Mouse (Mus musculus) hindbrain, embryonic 15.5 days (tissue): ENCODE measurements around the gene Slc25a26. TPM values are rescaled to one million over a fixed set of nuclear protein-coding genes. Genes with fewer than 3 reads are reported as not detected.

Source experiments
- ATAC-seq: fragments of 200-750 bp; cut with Nextera tagmentation; 2 replicates; pipeline ENCODE4 v1.8.0; 2017; ENCODE audit warnings: low read depth, moderate number of reproducible peaks, moderate TSS enrichment; ENCODE audit not compliant: low FRiP score
- H3K27ac ChIP-seq: fragments of 300-500 bp; sonication (generic); replicated peaks from 2 replicates; pipeline ENCODE4 v1.5.1; 2015; ENCODE audit warnings: mild to moderate bottlenecking, inconsistent platforms
- H3K27me3 ChIP-seq: fragments of 300-500 bp; sonication (generic); 2 replicates; pipeline ENCODE4 v1.6.1; 2015; ENCODE audit warnings: control low read depth, inconsistent platforms
- H3K36me3 ChIP-seq: fragments of 300-500 bp; sonication (generic); 2 replicates; pipeline ENCODE4 v1.6.1; 2015; ENCODE audit warnings: control low read depth, inconsistent platforms
- H3K4me1 ChIP-seq: fragments of 300-500 bp; sonication (generic); replicated peaks from 2 replicates; pipeline ENCODE4 v1.6.1; 2015; ENCODE audit warnings: control low read depth, inconsistent platforms
- H3K4me2 ChIP-seq: fragments of 300-500 bp; sonication (generic); 2 replicates; pipeline ENCODE4 v1.6.1; 2015; ENCODE audit warnings: moderate library complexity, mild to moderate bottlenecking, inconsistent platforms
- H3K4me3 ChIP-seq: fragments of 300-500 bp; sonication (generic); 2 replicates; pipeline ENCODE4 v1.5.1; 2015; ENCODE audit warnings: mild to moderate bottlenecking, inconsistent platforms
- H3K9ac ChIP-seq: fragments of 300-500 bp; sonication (generic); 2 replicates; pipeline ENCODE4 v1.6.1; 2015; ENCODE audit warnings: inconsistent platforms
- H3K9me3 ChIP-seq: fragments of 300-500 bp; sonication (generic); 2 replicates; pipeline ENCODE4 v1.6.1; 2016; ENCODE audit warnings: control low read depth, inconsistent platforms
- WGBS: fragments of 180-500 bp; shearing (Covaris S2); methylation state at CpG from one replicate; pipeline ENCODE4 v1.1.7; 2015; 5-methylcytosine and 5-hydroxymethylcytosine counted together
- polyA plus RNA-seq: library from polyadenylated mRNA; unstranded; fragments of >200 nt; fragmentation: Nextera tagmentation; extraction: Ambion mirVana; gene quantifications from 2 replicates; pipeline ENCODE4 v1.2.1, GENCODE M21; 2015

Slc25a26 gene
- polyA plus RNA-seq, 1 experiment from 2014 or later: 10.1 TPM

DNA sequence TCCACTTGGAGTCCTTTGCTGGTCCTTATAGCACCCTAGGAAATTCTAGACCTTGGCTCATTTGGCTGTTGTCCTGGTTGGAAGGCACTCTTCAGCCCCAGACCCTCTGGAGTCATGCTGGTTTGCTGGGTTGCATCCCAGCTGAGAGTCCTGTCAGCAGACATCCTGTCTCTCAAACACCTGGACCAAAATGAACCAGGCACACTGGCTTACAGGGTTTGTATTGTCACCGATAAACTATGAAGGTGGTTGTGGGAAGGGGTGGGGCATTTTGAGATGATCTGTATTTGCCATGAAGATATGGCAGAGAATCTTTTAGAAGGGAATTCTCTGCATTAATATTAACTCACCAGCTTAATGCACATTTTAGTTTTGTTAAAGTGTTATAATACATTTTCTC is 60.8 kb downstream of the Slc25a26 start:
- H3K9ac ChIP-seq: no peak overlapping the region
- H3K9me3 ChIP-seq: no peaks in the 10 kb centered on the region
- no peak for ATAC-seq
- no peaks in the 10 kb centered on the region for H3K27me3 ChIP-seq
- H3K4me1 ChIP-seq: no peaks in the 10 kb centered on the region
- no peak overlapping the region for H3K4me2 ChIP-seq
- no peaks in the 10 kb centered on the region for H3K36me3 ChIP-seq
- WGBS: 92% methylated on average over 1 of the region's 1 CpGs
- H3K4me3 ChIP-seq: no peak overlapping the region
- H3K27ac ChIP-seq: no peak overlapping the region

- Histone ChIP-seq H3K4me1 (no peaks in the 10 kb centered on the region), H3K4me2 (no peak overlapping the region), H3K4me3 (no peak overlapping the region), H3K27ac (no peak overlapping the region), H3K9me3 (no peaks in the 10 kb centered on the region), H3K27me3 (no peaks in the 10 kb centered on the region), H3K9ac (no peak overlapping the region), H3K36me3 (no peaks in the 10 kb centered on the region)
- 68% methylated on average over 1 of the region's 1 CpGs for WGBS
- no peak for ATAC-seq
These were observed 61.2 kb downstream of the Slc25a26 start for GRCm38 (mm10) chr6:94561346-94561745.

GRCm38 (mm10) chr6:94563203-94563940 is 63.2 kb downstream of the Slc25a26 start:
- 67% methylated on average over 8 of the region's 8 CpGs for WGBS
- Histone ChIP-seq H3K4me2 (no peak overlapping the region), H3K27me3 (no peaks in the 10 kb centered on the region), H3K4me3 (no peak overlapping the region), H3K9ac (no peak overlapping the region), H3K36me3 (no peaks in the 10 kb centered on the region), H3K27ac (no peak overlapping the region), H3K4me1 (no peaks in the 10 kb centered on the region), H3K9me3 (no peaks in the 10 kb centered on the region)
- no peak for ATAC-seq

GRCm38 (mm10) chr6:94565766-94566165 is 65.6 kb downstream of the Slc25a26 start:
- WGBS: 94% methylated on average over 2 of the region's 2 CpGs
- no peak for ATAC-seq
- no peak overlapping the region for H3K27ac ChIP-seq

DNA sequence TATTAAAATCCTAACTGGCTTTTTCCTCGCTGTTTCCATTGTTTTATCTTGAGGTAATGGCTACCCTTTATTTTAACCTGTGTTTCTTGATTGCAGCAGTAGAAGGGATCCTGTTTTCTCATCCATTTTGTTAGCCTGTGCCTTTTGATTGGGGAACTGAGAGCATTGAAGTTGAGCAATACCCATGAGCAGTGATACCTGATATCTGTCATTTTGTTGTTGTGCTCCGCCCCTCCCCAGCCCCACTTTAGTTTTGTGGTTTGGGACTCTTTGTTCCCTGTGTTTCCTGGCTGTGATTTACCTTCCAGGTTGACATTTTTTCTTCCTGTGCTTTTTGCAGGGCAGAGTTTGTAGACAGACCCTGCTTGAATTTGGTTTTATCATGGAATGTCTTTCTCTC is 67.9 kb downstream of the Slc25a26 start:
- Histone ChIP-seq H3K9ac (no peak overlapping the region), H3K36me3 (no peaks in the 10 kb centered on the region), H3K4me3 (no peak overlapping the region), H3K4me2 (no peak overlapping the region), H3K4me1 (no peaks in the 10 kb centered on the region), H3K27me3 (no peaks in the 10 kb centered on the region), H3K27ac (no peak overlapping the region), H3K9me3 (no peaks in the 10 kb centered on the region)
- 91% methylated on average over 2 of the region's 2 CpGs for WGBS
- no peak for ATAC-seq

More at GRCm38 (mm10) chr6:94565766-94566165, 65.6 kb downstream of the Slc25a26 start:
- H3K27me3 ChIP-seq: no peaks in the 10 kb centered on the region
- no peaks in the 10 kb centered on the region for H3K36me3 ChIP-seq
- H3K4me1 ChIP-seq: no peaks in the 10 kb centered on the region
- no peaks in the 10 kb centered on the region for H3K9me3 ChIP-seq
- no peak overlapping the region for H3K9ac ChIP-seq
- no peak overlapping the region for H3K4me3 ChIP-seq
- H3K4me2 ChIP-seq: no peak overlapping the region

- 0 out of 2 replicates have a peak, but pooled peaks have one; percentile 68 for ATAC-seq
- Histone ChIP-seq H3K27me3 (no peaks in the 10 kb centered on the region), H3K36me3 (no peaks in the 10 kb centered on the region), H3K9me3 (no peaks in the 10 kb centered on the region), H3K4me1 (peaks cover 23% of the 10 kb centered on the region), H3K27ac (peak overlapping the region; percentile 69), H3K4me3 (no peak overlapping the region), H3K9ac (no peak overlapping the region), H3K4me2 (peak overlapping the region; percentile 7; the same call in 1 of the 2 replicates)
- 20% methylated on average over 9 of the region's 9 CpGs for WGBS
These were observed 75.5 kb downstream of the Slc25a26 start for GRCm38 (mm10) chr6:94575526-94576166.

DNA sequence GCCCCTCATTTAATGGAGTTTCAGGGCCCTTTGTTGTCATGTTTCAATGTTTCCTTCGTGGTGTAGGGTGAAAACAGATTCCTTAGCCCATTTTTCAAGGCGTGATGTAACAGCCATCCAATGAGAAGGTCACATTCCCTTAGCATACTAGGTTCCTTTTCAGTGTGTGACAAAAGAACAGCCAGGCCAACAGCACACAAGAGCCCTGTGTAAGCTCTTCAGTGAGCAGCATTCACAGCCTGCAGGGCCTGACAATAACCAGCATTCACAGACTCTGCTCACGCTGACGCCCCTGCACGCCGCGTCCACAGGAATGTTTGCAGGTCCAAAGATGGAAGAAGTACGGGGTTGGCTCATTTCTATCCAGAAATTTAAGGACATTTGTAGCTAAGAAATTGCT is 77.9 kb downstream of the Slc25a26 start:
- no peaks in the 10 kb centered on the region for H3K27me3 ChIP-seq
- no peaks in the 10 kb centered on the region for H3K9me3 ChIP-seq
- H3K4me3 ChIP-seq: no peak overlapping the region
- peaks cover 23% of the 10 kb centered on the region for H3K4me1 ChIP-seq
- peak; percentile 75 for ATAC-seq
- no peak overlapping the region for H3K4me2 ChIP-seq
- H3K36me3 ChIP-seq: no peaks in the 10 kb centered on the region
- peak overlapping the region; percentile 59; the same call in 1 of the 2 replicates for H3K27ac ChIP-seq
- no peak overlapping the region for H3K9ac ChIP-seq
- 24% methylated on average over 8 of the region's 8 CpGs for WGBS

DNA sequence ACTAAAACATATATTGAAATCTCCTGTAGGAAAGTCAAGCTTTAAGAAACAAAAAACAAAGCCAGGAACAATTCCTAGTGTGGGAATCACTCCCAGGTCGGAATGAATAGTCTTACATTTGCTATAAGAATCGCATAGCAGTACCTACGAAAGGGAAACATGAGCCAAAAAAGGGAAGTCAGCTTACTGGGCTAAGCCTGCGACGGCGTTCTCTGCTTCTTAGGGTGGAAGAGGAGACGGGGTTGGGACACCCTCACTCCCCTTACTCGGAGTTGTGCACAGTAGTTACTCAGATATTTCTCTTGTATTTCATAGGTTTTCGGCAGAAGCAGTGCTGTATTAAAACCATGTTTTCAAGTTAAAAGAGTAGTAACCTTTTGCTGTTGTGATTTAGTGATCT is 81.9 kb downstream of the Slc25a26 start:
- peaks cover 6% of the 10 kb centered on the region; the same call in 1 of the 2 replicates for H3K4me1 ChIP-seq
- no peaks in the 10 kb centered on the region for H3K9me3 ChIP-seq
- no peak overlapping the region for H3K4me2 ChIP-seq
- WGBS: 90% methylated on average over 9 of the region's 9 CpGs
- H3K9ac ChIP-seq: no peak overlapping the region
- no peak overlapping the region for H3K4me3 ChIP-seq
- H3K36me3 ChIP-seq: no peaks in the 10 kb centered on the region
- ATAC-seq: no peak
- no peak overlapping the region for H3K27ac ChIP-seq
- H3K27me3 ChIP-seq: no peaks in the 10 kb centered on the region

- H3K4me1 ChIP-seq: no peaks in the 10 kb centered on the region
- H3K9me3 ChIP-seq: no peaks in the 10 kb centered on the region
- H3K36me3 ChIP-seq: no peaks in the 10 kb centered on the region
- H3K27ac ChIP-seq: no peak overlapping the region
- no peak overlapping the region for H3K9ac ChIP-seq
- H3K27me3 ChIP-seq: no peaks in the 10 kb centered on the region
- no peak overlapping the region for H3K4me2 ChIP-seq
- H3K4me3 ChIP-seq: no peak overlapping the region
- no peak for ATAC-seq
- 94% methylated on average over 9 of the region's 9 CpGs for whole genome bisulfite sequencing
These were observed 84.1 kb downstream of the Slc25a26 start for GRCm38 (mm10) chr6:94584147-94584695.

- ATAC-seq: no peak
- 87% methylated on average over 4 of the region's 4 CpGs for WGBS
- Histone ChIP-seq H3K36me3 (no peaks in the 10 kb centered on the region), H3K4me1 (no peaks in the 10 kb centered on the region), H3K27me3 (no peaks in the 10 kb centered on the region), H3K27ac (no peak overlapping the region), H3K9ac (no peak overlapping the region), H3K9me3 (no peaks in the 10 kb centered on the region), H3K4me2 (no peak overlapping the region), H3K4me3 (no peak overlapping the region)
These were observed 84.8 kb downstream of the Slc25a26 start for GRCm38 (mm10) chr6:94584976-94585375.

GRCm38 (mm10) chr6:94588365-94588764 is 88.2 kb downstream of the Slc25a26 start:
- H3K36me3 ChIP-seq: no peaks in the 10 kb centered on the region
- no peak for ATAC-seq
- no peaks in the 10 kb centered on the region for H3K27me3 ChIP-seq
- no peaks in the 10 kb centered on the region for H3K9me3 ChIP-seq
- 87% methylated on average over 4 of the region's 4 CpGs for WGBS
- no peak overlapping the region for H3K27ac ChIP-seq
- no peak overlapping the region for H3K9ac ChIP-seq
- peaks cover 10% of the 10 kb centered on the region for H3K4me1 ChIP-seq
- no peak overlapping the region for H3K4me3 ChIP-seq
- no peak overlapping the region for H3K4me2 ChIP-seq

DNA sequence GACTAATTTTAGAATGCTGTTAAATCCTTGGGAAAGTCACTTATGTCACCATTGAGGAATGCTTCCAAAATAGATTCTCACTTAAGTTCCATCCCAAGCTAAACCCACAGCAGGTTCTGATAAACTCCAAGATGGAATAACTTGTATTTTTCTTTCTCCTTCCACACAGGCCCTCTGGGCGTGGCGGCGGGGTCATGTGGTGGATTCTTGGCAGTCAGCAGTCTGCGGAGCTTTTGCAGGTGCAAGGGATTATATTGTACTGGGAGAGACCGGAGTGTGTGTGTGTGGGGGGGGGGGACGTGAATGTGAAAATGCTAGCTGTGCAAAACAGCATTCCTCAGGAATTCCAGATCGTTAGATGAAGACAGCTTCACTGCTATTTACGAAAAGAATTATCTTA is 92.1 kb downstream of the Slc25a26 start:
- no peak overlapping the region for H3K4me3 ChIP-seq
- H3K9ac ChIP-seq: no peak overlapping the region
- no peaks in the 10 kb centered on the region for H3K36me3 ChIP-seq
- H3K4me2 ChIP-seq: no peak overlapping the region
- ATAC-seq: no peak
- no peaks in the 10 kb centered on the region for H3K27me3 ChIP-seq
- H3K4me1 ChIP-seq: peaks cover 10% of the 10 kb centered on the region
- peak overlapping the region; percentile 7; the same call in 1 of the 2 replicates for H3K27ac ChIP-seq
- WGBS: 40% methylated on average over 8 of the region's 8 CpGs
- no peaks in the 10 kb centered on the region for H3K9me3 ChIP-seq
